Mouse (Mus musculus) ovary, adult 2 months (tissue): ENCODE results near the gene Nav2. TPM values are rescaled to one million over a fixed set of nuclear protein-coding genes. Genes with fewer than 3 reads are reported as not detected.

Experiments used
- polyA plus RNA-seq: library from polyadenylated mRNA; depleted of rRNA; stranded (reverse); fragments of >200 nt; gene quantifications from 2 replicates; pipeline ENCODE4 v1.2.3, GENCODE M21; 2012; rRNA removed

Gene Nav2
- polyA plus RNA-seq = 17.6 and 17.8 TPM in 2 replicates

GRCm38 (mm10) chr7:48908521-48909341, at the start of gene Nav2:
Gene Nav2, plus strand, starts transcription at chr7:48908716.

GRCm38 (mm10) chr7:48881486-48881885, 27.0 kb upstream of the Nav2 start, which contains the start of gene E2f8:
Gene E2f8, minus strand, starts transcription at chr7:48881596.

GRCm38 (mm10) chr7:49636491-49637115, 728.1 kb downstream of the Nav2 start, which contains the start of gene Dbx1:
Gene Dbx1, minus strand, starts transcription at chr7:49636849.

Other genes starting within 250 kb of the Nav2 start
- gene Zdhhc13, start 119.7 kb upstream of the Nav2 start, polyA plus RNA-seq = 10.1 and 10.5 TPM in 2 replicates
- not detected in 2 replicates for gene Csrp3, start 60.7 kb upstream of the Nav2 start, polyA plus RNA-seq
- 1.8 and 3.0 TPM in 2 replicates for gene E2f8, start 27.1 kb upstream of the Nav2 start, polyA plus RNA-seq